Mouse (Mus musculus) gastrocnemius, postnatal 4 days (tissue): ENCODE results near the gene Ankrd40. TPM values are rescaled to one million over a fixed set of nuclear protein-coding genes. Genes with fewer than 3 reads are reported as not detected.

Source experiments
- DNase-seq, 2 experiments: peaks; one replicate each; pipeline ENCODE4 v3.0.0; 2021 to 2022; ENCODE audit warnings: low spot score in 2 of 2, mixed read lengths in 2 of 2
- total RNA-seq, 2 experiments: library from RNA; stranded (reverse); gene quantifications; 2 replicates each; pipeline ENCODE4 v1.2.3; 2021

The Ankrd40 gene
- total RNA-seq, 2 experiments from 2014 or later: 127 to 137 TPM

GRCm38 (mm10) chr11:94322636-94323035 lies 5.2 kb upstream of the Ankrd40 start:
- no peak for DNase-seq

- DNase-seq: no peak
These were observed 4.4 kb upstream of the Ankrd40 start for GRCm38 (mm10) chr11:94323271-94323925.

GRCm38 (mm10) chr11:94324618-94325017 lies 3.2 kb upstream of the Ankrd40 start:
- DNase-seq: no peak

- no peak for DNase-seq
These were observed 815 bp upstream of the Ankrd40 start for GRCm38 (mm10) chr11:94326961-94327411.

GRCm38 (mm10) chr11:94328644-94329025 lies 834 bp downstream of the Ankrd40 start:
- no peak for DNase-seq

- DNase-seq: no peak
These were observed 1.6 kb downstream of the Ankrd40 start for GRCm38 (mm10) chr11:94329270-94329891.

GRCm38 (mm10) chr11:94330211-94330610 lies 2.4 kb downstream of the Ankrd40 start:
- no peak for DNase-seq

- no peak for DNase-seq
These were observed 4.9 kb downstream of the Ankrd40 start for GRCm38 (mm10) chr11:94332726-94333125.

- no peak for DNase-seq
These were observed 6.7 kb downstream of the Ankrd40 start for GRCm38 (mm10) chr11:94334386-94334968.

GRCm38 (mm10) chr11:94336551-94336950 lies 8.8 kb downstream of the Ankrd40 start:
- no peak for DNase-seq

GRCm38 (mm10) chr11:94338347-94338746 lies 10.5 kb downstream of the Ankrd40 start:
- DNase-seq: no peak

GRCm38 (mm10) chr11:94339732-94340585 lies 12.2 kb downstream of the Ankrd40 start:
- no peak for DNase-seq

GRCm38 (mm10) chr11:94340948-94341933 lies 13.4 kb downstream of the Ankrd40 start:
- no peak for DNase-seq

GRCm38 (mm10) chr11:94342114-94342905 lies 14.5 kb downstream of the Ankrd40 start:
- DNase-seq: no peak

- DNase-seq: no peak
These were observed 16.2 kb downstream of the Ankrd40 start for GRCm38 (mm10) chr11:94343955-94344358.

- no peak for DNase-seq
These were observed 16.7 kb downstream of the Ankrd40 start for GRCm38 (mm10) chr11:94344470-94344869.

- no peak for DNase-seq
These were observed 18.1 kb downstream of the Ankrd40 start for GRCm38 (mm10) chr11:94345926-94346325.

- DNase-seq: no peak
These were observed 18.8 kb downstream of the Ankrd40 start for GRCm38 (mm10) chr11:94346611-94347010.

GRCm38 (mm10) chr11:94347063-94347575 lies 19.3 kb downstream of the Ankrd40 start:
- no peak for DNase-seq
